Mouse (Mus musculus) olfactory bulb, adult 2 months (tissue): Measurements from ENCODE around the gene Taf11. TPM values are rescaled to one million over a fixed set of nuclear protein-coding genes. Genes with fewer than 3 reads are reported as not detected.

ENCODE experiments used
- H3K27ac ChIP-seq: fragments of 200-500 bp; 2 replicates; pipeline ENCODE4 v1.5.1; 2012; ENCODE audit warnings: low read depth, low read length; ENCODE audit not compliant: insufficient read depth
- H3K4me1 ChIP-seq: fragments of 200-500 bp; 2 replicates; pipeline ENCODE4 v1.6.1; 2012; ENCODE audit warnings: low read length; ENCODE audit not compliant: control insufficient read depth, insufficient read depth
- H3K4me3 ChIP-seq: fragments of 200-500 bp; 2 replicates; pipeline ENCODE4 v1.5.1; 2012; ENCODE audit warnings: mild to moderate bottlenecking, low read depth, low read length, moderate library complexity; ENCODE audit not compliant: insufficient read depth
- CTCF ChIP-seq: fragments of 200-500 bp; IDR thresholded peaks from 2 replicates; pipeline ENCODE4 v1.5.1; 2012; ENCODE audit warnings: low read depth, mild to moderate bottlenecking, low read length, moderate library complexity; ENCODE audit not compliant: insufficient read depth
- POLR2A ChIP-seq: fragments of 200-500 bp; IDR thresholded peaks from 2 replicates; pipeline ENCODE4 v1.6.1; 2012; ENCODE audit warnings: mild to moderate bottlenecking, low read depth, low read length, moderate library complexity; ENCODE audit not compliant: insufficient read depth
- WGBS: fragments of 180-500 bp; shearing (Covaris S2); methylation state at CpG from one replicate; pipeline ENCODE4 v1.1.7; 2018; 5-methylcytosine and 5-hydroxymethylcytosine counted together
- polyA plus RNA-seq: library from polyadenylated mRNA; stranded (reverse); fragments of >200 nt; gene quantifications from 2 replicates; pipeline ENCODE4 v1.2.4, GENCODE M21; 2012; ENCODE audit warnings: low replicate concordance; ENCODE audit not compliant: missing spikeins, insufficient read depth, insufficient read length

Taf11 gene
- polyA plus RNA-seq, 1 experiment = not detected

- Histone ChIP-seq H3K4me1 (peaks cover 35% of the 10 kb centered on the region), H3K27ac (no peak overlapping the region), H3K4me3 (no peak overlapping the region)
- TF ChIP-seq POLR2A (no peak), CTCF (no peak)
- WGBS = 79% methylated on average over 5 of the region's 5 CpGs
Observed at GRCm38 (mm10) chr17:27941178-27941577, 31.5 kb upstream of the Taf11 start.

- Histone ChIP-seq H3K27ac (peak overlapping the region; percentile 31; the same call in 1 of the 2 replicates), H3K4me3 (no peak overlapping the region), H3K4me1 (peaks cover 31% of the 10 kb centered on the region)
- TF ChIP-seq POLR2A (no peak), CTCF (no peak)
- WGBS = 48% methylated on average over 4 of the region's 4 CpGs
Observed at GRCm38 (mm10) chr17:27940352-27940751, 30.7 kb upstream of the Taf11 start.

- TF ChIP-seq CTCF (no peak), POLR2A (no peak)
- Histone ChIP-seq H3K4me3 (no peak overlapping the region), H3K27ac (peak overlapping the region; percentile 69; the same call in 1 of the 2 replicates), H3K4me1 (peaks cover 33% of the 10 kb centered on the region)
- WGBS = 44% methylated on average over 5 of the region's 5 CpGs
Observed at GRCm38 (mm10) chr17:27939028-27939427, 29.4 kb upstream of the Taf11 start.

DNA sequence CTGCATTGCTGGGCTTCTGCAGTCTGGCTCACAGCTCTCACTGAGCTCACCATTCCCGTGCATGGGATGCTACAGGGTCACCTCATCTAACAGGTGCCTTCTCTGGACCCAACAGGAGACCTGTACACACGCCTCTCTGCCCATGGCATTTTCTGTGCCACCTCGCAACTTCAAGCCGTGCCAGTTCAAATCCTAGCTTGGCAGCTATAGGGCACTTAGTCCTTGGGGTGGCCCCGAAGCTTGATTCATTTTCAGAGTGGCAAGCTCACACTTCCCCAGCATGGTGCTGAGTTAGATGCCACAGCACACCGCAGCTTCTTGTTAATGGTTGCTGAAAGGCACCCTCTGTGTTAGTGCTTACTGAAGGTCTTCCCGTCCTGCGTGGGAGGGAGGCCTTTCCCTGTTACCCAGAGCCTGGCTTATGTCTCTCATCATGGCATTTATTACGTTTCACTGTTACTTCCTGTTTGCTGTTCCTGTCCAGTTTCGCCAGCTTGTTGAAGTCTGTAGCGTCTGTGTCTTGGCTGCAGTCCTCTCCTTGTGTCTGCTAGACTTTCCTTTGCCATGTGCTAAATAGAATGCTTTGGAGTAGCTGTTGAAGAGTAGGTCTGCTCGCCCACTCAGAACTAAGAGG lies 28.6 kb upstream of the Taf11 start:
- 49% methylated on average over 12 of the region's 12 CpGs for whole genome bisulfite sequencing
- Histone ChIP-seq H3K4me3 (no peak overlapping the region), H3K4me1 (peaks cover 33% of the 10 kb centered on the region), H3K27ac (0 out of 2 replicates have a peak overlapping the region, but pooled peaks have one; percentile 13)
- TF ChIP-seq CTCF (no peak), POLR2A (no peak)

- TF ChIP-seq POLR2A = no peak
- TF ChIP-seq CTCF = no peak
- Histone ChIP-seq H3K4me3 (no peak overlapping the region), H3K27ac (no peak overlapping the region), H3K4me1 (peaks cover 33% of the 10 kb centered on the region)
- 78% methylated on average over 4 of the region's 4 CpGs for WGBS
Observed at GRCm38 (mm10) chr17:27937054-27937615, 27.5 kb upstream of the Taf11 start.

DNA sequence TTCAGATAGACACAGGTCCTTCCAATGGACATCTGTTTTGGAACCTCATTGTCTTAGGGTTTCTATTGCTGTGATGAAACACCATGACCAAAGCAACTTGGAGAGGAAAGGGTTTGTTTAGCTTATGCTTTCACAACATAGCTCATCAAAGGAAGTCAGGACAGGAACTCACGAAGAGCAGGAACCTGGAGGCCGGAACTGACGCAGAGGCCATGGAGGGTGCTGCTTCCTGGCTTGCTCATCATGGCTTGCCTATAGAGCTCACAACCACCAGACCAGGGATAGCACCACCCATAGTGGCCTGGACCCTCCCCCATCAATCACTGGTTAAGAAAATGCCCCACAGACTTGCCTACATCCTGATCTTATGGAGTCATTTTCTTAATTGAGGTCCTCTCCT lies 25.4 kb upstream of the Taf11 start:
- TF ChIP-seq POLR2A (no peak), CTCF (no peak)
- 93% methylated on average over 3 of the region's 3 CpGs for whole genome bisulfite sequencing
- no peak overlapping the region for H3K27ac ChIP-seq
- H3K4me3 ChIP-seq = no peak overlapping the region
- peaks cover 24% of the 10 kb centered on the region for H3K4me1 ChIP-seq

GRCm38 (mm10) chr17:27934136-27934910 lies 24.7 kb upstream of the Taf11 start:
- TF ChIP-seq POLR2A (no peak), CTCF (no peak)
- H3K4me1 ChIP-seq = peaks cover 23% of the 10 kb centered on the region
- H3K27ac ChIP-seq = no peak overlapping the region
- 88% methylated on average over 10 of the region's 10 CpGs for WGBS
- no peak overlapping the region for H3K4me3 ChIP-seq

DNA sequence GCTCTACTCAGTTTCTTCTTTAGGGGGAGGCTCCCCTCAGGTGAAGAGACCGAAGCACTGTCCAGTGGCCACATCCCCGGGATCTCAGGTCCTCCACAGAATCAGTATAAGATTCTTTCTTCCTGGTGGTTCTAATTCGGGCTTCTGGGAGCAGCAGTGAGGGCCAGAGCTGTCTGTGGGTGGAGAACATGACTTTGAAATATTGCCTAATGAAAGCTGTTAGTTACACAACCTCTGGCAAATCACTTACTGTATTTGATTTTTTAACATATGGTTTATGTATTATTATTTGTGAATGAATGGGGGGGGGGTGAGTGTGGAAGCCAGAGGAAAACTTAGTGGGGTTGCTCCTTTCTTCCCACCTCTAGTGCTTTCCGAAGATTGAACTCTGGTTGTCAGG lies 22.2 kb upstream of the Taf11 start:
- 87% methylated on average over 4 of the region's 4 CpGs for WGBS
- Histone ChIP-seq H3K27ac (no peak overlapping the region), H3K4me3 (no peak overlapping the region), H3K4me1 (peaks cover 7% of the 10 kb centered on the region; the same call in 1 of the 2 replicates)
- no peak for TF ChIP-seq POLR2A

DNA sequence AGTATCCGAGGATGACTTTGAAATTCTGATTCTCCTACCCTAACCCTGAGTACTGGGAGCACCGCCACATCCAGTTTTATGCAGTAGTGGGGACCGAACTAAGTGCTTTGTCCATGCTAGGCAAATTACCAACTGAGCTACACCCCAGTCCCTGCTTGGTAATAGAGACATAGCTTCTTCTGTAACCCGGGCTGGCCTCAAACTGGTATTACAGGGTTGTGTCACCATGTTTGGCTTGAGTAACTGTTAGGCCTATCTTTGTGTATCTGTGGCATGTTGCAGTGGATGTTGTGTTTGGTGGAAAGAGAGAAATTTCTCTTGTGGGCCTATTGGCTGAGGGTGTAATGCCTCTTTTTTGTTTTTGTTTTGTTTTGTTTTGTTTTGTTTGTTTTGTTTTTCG lies 20.6 kb upstream of the Taf11 start:
- TF ChIP-seq CTCF (no peak), POLR2A (no peak)
- H3K27ac ChIP-seq = no peak overlapping the region
- peaks cover 10% of the 10 kb centered on the region for H3K4me1 ChIP-seq
- no peak overlapping the region for H3K4me3 ChIP-seq
- WGBS = 90% methylated on average over 5 of the region's 5 CpGs
